Mouse (Mus musculus) forebrain, embryonic 16.5 days (tissue): ENCODE data around the gene Ptpn6. TPM values are rescaled to one million over a fixed set of nuclear protein-coding genes. Genes with fewer than 3 reads are reported as not detected.

ENCODE experiments used
- ATAC-seq: fragments of 200-750 bp; cut with Nextera tagmentation; 2 replicates; pipeline ENCODE4 v1.8.0; 2017; ENCODE audit warnings: mild to moderate bottlenecking, moderate library complexity
- H3K27ac ChIP-seq: fragments of 300-500 bp; sonication (generic); 2 replicates; pipeline ENCODE4 v1.5.1; 2014; ENCODE audit warnings: low read length, control low read depth
- H3K27me3 ChIP-seq: fragments of 300-500 bp; sonication (generic); replicated peaks from 2 replicates; pipeline ENCODE4 v1.6.1; 2014; ENCODE audit warnings: low read length; ENCODE audit not compliant: control insufficient read depth, insufficient read depth
- H3K36me3 ChIP-seq: fragments of 300-500 bp; sonication (generic); 2 replicates; pipeline ENCODE4 v1.6.1; 2014; ENCODE audit not compliant: control insufficient read depth, insufficient read depth
- H3K4me1 ChIP-seq: fragments of 300-500 bp; sonication (generic); replicated peaks from 2 replicates; pipeline ENCODE4 v1.6.1; 2014; ENCODE audit warnings: low read length; ENCODE audit not compliant: control insufficient read depth, insufficient read depth
- H3K4me2 ChIP-seq: fragments of 300-500 bp; sonication (generic); 2 replicates; pipeline ENCODE4 v1.6.1; 2014; ENCODE audit warnings: mild to moderate bottlenecking, low read length, control low read depth
- H3K4me3 ChIP-seq: fragments of 300-500 bp; sonication (generic); replicated peaks from 2 replicates; pipeline ENCODE4 v1.5.1; 2014; ENCODE audit warnings: mild to moderate bottlenecking, low read length, control low read depth
- H3K9ac ChIP-seq: fragments of 300-500 bp; sonication (generic); replicated peaks from 2 replicates; pipeline ENCODE4 v1.6.1; 2014; ENCODE audit warnings: low read depth, low read length, control low read depth
- H3K9me3 ChIP-seq: fragments of 300-500 bp; sonication (generic); 2 replicates; pipeline ENCODE4 v1.6.1; 2016; ENCODE audit warnings: low read length; ENCODE audit not compliant: control insufficient read depth
- WGBS: fragments of 180-500 bp; shearing (Covaris S2); extraction: QIAGEN DNeasy Blood & Tissue Kit; methylation state at CpG from one replicate; pipeline ENCODE4 v1.1.7; 2014; 5-methylcytosine and 5-hydroxymethylcytosine counted together
- polyA plus RNA-seq: library from polyadenylated mRNA; unstranded; fragments of >200 nt; fragmentation: Nextera tagmentation; extraction: Ambion mirVana; gene quantifications from 2 replicates; pipeline ENCODE4 v1.2.1, GENCODE M21; 2015

Gene Ptpn6
- polyA plus RNA-seq, 1 experiment from 2014 or later, result 3.3 TPM

DNA sequence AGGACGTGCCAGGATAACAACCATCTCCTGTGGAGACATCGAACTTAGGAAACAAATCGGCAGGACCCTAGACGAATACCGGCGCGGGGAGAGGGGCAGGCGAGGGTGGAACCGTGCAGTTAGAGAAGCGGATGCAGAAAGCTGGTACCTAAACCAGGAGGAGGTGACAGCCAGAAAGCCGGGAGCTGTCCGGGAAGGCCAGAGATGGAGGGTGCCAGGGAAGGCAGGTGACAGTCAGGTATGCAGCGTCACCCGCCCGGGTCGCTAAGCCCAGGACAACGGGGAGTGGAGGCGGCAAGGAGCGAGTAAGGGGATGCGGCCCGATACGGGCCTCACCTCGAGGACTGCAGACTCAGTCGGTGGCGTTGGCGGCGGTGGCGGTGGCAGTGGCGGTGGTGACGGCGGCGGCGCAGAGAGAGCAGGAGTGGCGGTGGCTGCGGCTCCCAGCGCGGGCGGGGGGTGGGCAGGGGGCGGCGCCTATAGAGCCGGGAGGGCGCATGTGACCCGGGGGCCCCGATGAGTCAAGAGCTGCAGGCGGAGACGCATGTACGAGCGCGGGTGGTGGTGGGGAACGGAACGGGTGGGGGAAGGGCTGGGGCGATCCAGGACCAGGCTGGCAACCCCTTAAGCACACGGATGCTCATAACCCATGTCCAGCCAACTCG lies 30.7 kb upstream of the Ptpn6 start, which contains the start of gene Eno2:
Gene Eno2 (minus strand): TSS at position 573 of the 665 bp plus-strand sequence.
- no peaks in the 10 kb centered on the region for H3K27me3 ChIP-seq
- no peaks in the 10 kb centered on the region for H3K36me3 ChIP-seq
- peak within 1 kb of the TSS; percentile 37; the same call in 1 of the 2 replicates for H3K27ac ChIP-seq
- H3K9me3 ChIP-seq, result no peaks in the 10 kb centered on the region
- ATAC-seq, result peak; percentile 89
- WGBS, result under 1% methylated on average over 42 of the region's 54 CpGs
- peak within 1 kb of the TSS; percentile 86 for H3K4me2 ChIP-seq
- H3K4me3 ChIP-seq, result peak within 1 kb of the TSS; percentile 62
- peaks cover 14% of the 10 kb centered on the region for H3K4me1 ChIP-seq
- peak within 1 kb of the TSS; percentile 77 for H3K9ac ChIP-seq

DNA sequence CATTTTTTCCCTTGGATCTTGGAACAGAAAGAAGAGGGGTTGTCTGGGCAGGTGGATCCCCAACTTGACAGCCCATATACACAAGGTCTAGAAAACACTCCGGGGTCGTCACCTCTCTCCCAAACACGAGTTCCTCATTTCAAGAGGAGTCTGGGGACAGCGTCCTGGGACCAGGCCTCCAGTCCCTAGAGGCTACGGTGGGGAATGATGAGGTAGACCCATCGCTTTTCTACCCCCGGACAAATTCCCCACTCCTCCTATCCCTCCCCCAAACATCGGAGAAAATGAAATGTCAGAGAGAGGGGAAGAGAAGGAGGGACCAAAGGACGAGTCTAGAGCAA lies 30.2 kb upstream of the Ptpn6 start:
- H3K9ac ChIP-seq, result peak overlapping the region; percentile 77
- H3K36me3 ChIP-seq, result no peaks in the 10 kb centered on the region
- no peaks in the 10 kb centered on the region for H3K9me3 ChIP-seq
- no peaks in the 10 kb centered on the region for H3K27me3 ChIP-seq
- peaks cover 14% of the 10 kb centered on the region for H3K4me1 ChIP-seq
- no peak for ATAC-seq
- WGBS, result 9% methylated on average over 9 of the region's 9 CpGs
- H3K4me3 ChIP-seq, result peak overlapping the region; percentile 62
- no peak overlapping the region for H3K27ac ChIP-seq
- H3K4me2 ChIP-seq, result peak overlapping the region; percentile 86

DNA sequence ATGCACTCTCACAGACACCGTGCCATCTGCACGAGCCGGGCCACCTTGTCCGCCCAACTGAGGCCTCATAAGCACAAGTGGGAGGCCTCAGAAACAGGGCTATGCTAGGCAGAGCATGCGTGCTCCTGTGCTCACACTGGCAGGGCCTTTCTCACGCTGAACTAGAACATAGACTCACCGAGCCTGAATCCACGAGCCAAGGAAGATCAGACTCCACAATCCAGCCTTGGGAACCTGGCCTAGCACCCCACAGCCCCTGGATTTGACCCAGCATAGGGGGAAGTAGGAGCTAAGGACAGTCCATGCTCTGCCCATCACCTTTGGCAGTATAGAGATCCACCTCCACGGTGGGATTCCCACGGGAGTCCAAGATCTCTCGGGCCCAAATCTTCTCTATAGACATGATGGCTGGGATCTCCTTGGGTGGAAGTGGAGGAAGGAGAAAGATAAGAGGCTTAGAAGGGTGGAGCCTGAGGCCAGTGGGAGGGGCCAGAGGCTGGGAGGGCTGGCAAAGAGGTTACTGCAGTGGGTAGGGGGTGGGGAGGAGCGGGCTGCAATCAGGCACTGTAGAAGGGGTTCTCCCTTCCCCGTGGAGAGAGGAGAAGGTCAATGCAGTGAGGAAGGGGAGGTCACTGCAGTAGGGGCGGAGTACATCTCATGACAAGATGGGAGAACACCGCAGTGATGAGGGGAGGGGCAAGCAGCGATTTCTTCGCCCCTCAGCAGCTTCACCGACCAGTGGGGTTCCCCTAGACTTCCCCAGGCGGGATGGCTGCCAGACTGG lies 29.6 kb upstream of the Ptpn6 start:
- no peaks in the 10 kb centered on the region for H3K9me3 ChIP-seq
- H3K4me3 ChIP-seq, result peak overlapping the region; percentile 62
- peak overlapping the region; percentile 86 for H3K4me2 ChIP-seq
- ATAC-seq, result no peak
- H3K36me3 ChIP-seq, result no peaks in the 10 kb centered on the region
- no peaks in the 10 kb centered on the region for H3K27me3 ChIP-seq
- no peak overlapping the region for H3K27ac ChIP-seq
- peaks cover 14% of the 10 kb centered on the region for H3K4me1 ChIP-seq
- no peak overlapping the region for H3K9ac ChIP-seq
- 25% methylated on average over 19 of the region's 19 CpGs for WGBS

DNA sequence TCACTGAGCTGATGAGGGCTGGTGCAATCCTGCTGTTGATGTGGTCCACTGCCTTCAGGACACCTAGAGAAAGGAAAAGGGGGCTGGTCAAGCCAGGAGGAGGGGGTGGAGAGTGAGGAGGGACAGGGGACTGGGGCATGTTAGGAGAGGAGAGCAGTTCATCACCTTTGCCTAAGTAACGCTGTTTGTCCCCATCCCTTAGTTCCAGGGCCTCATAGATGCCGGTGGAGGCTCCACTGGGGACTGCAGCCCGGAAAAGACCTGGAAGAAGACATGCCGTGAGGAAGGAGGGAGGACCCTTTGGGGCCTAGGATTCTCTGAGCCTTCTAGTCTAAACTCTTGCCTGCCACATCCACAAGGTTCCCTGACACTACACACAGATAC lies 29.0 kb upstream of the Ptpn6 start:
- WGBS, result 37% methylated on average over 4 of the region's 4 CpGs
- ATAC-seq, result no peak
- no peak overlapping the region for H3K4me3 ChIP-seq
- H3K27ac ChIP-seq, result no peak overlapping the region
- H3K27me3 ChIP-seq, result no peaks in the 10 kb centered on the region
- H3K36me3 ChIP-seq, result no peaks in the 10 kb centered on the region
- no peak overlapping the region for H3K9ac ChIP-seq
- H3K4me1 ChIP-seq, result peaks cover 14% of the 10 kb centered on the region
- no peak overlapping the region for H3K4me2 ChIP-seq
- H3K9me3 ChIP-seq, result no peaks in the 10 kb centered on the region

DNA sequence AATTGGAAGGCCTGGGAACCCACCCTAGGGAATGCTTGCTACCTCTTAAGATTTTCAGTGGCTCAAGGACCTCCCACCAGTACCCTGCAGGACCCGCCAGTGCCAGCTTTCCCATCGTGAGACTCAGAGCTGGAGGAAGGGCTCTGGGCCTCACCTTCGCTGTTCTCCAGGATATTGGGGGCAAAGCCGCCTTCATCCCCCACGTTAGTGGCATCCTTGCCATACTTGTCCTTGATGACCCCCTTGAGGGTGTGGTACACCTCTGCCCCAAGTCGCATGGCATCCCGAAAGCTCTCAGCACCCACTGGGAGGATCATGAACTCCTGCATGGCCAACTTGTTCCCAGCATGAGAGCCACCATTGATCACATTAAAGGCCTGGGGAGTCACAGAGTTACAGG lies 27.4 kb upstream of the Ptpn6 start:
- no peak overlapping the region for H3K4me3 ChIP-seq
- H3K9me3 ChIP-seq, result no peaks in the 10 kb centered on the region
- 85% methylated on average over 7 of the region's 7 CpGs for WGBS
- no peaks in the 10 kb centered on the region for H3K27me3 ChIP-seq
- no peak overlapping the region for H3K27ac ChIP-seq
- ATAC-seq, result no peak
- no peaks in the 10 kb centered on the region for H3K36me3 ChIP-seq
- no peak overlapping the region for H3K4me2 ChIP-seq
- no peak overlapping the region for H3K9ac ChIP-seq
- H3K4me1 ChIP-seq, result peaks cover 14% of the 10 kb centered on the region

DNA sequence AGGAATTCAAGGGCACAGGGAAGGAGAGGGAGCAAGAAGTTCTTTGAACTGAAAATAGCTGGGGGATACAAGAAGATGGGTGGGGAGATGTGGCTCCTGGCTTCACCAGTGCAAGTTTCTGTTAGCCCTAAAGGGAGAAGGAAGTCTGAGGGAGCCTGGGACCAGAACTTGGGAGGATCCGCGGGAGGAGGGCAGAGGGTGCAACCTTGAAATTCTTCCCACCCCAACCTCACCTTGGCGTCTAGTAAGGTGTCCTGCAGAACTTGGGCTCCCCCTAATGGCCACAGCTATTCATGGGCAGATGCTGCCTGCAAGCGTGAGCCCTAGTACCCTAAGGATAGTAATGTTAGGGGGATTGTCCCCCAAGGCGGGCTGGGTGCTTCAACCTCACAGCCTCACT lies 20.7 kb upstream of the Ptpn6 start:
- H3K9ac ChIP-seq, result no peak overlapping the region
- ATAC-seq, result no peak

DNA sequence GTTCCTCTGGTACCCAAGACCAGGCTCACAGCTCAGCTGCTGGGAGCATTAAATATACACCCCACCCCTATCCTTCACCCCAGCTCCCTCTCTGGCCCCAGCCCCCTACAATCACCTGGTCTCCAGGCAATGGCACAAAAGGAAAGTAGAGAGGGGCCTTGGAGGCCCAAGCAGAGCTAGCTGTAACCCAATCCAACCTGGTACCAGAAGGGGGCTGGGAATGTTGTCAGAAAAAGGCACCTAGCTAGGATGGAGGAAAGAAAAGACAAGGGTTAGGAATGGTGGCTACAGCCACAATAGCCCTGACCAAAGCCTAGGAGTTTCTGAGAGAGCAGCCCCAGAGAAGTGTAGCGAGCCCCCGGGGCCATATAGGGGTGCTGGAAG lies 20.3 kb upstream of the Ptpn6 start:
- Histone ChIP-seq H3K36me3 (no peaks in the 10 kb centered on the region), H3K4me2 (no peak overlapping the region), H3K9me3 (no peaks in the 10 kb centered on the region), H3K4me1 (peaks cover 37% of the 10 kb centered on the region), H3K9ac (no peak overlapping the region), H3K27me3 (no peaks in the 10 kb centered on the region), H3K4me3 (no peak overlapping the region), H3K27ac (peak overlapping the region; percentile 95)
- ATAC-seq, result no peak
- WGBS, result 48% methylated on average over 2 of the region's 2 CpGs

More for the DNA sequence above, 20.7 kb upstream of the Ptpn6 start:
- no peak overlapping the region for H3K4me3 ChIP-seq
- peaks cover 34% of the 10 kb centered on the region for H3K4me1 ChIP-seq
- H3K36me3 ChIP-seq, result no peaks in the 10 kb centered on the region
- H3K27me3 ChIP-seq, result no peaks in the 10 kb centered on the region
- H3K27ac ChIP-seq, result peak overlapping the region; percentile 95
- H3K4me2 ChIP-seq, result no peak overlapping the region
- 2% methylated on average over 5 of the region's 5 CpGs for WGBS
- H3K9me3 ChIP-seq, result no peaks in the 10 kb centered on the region

DNA sequence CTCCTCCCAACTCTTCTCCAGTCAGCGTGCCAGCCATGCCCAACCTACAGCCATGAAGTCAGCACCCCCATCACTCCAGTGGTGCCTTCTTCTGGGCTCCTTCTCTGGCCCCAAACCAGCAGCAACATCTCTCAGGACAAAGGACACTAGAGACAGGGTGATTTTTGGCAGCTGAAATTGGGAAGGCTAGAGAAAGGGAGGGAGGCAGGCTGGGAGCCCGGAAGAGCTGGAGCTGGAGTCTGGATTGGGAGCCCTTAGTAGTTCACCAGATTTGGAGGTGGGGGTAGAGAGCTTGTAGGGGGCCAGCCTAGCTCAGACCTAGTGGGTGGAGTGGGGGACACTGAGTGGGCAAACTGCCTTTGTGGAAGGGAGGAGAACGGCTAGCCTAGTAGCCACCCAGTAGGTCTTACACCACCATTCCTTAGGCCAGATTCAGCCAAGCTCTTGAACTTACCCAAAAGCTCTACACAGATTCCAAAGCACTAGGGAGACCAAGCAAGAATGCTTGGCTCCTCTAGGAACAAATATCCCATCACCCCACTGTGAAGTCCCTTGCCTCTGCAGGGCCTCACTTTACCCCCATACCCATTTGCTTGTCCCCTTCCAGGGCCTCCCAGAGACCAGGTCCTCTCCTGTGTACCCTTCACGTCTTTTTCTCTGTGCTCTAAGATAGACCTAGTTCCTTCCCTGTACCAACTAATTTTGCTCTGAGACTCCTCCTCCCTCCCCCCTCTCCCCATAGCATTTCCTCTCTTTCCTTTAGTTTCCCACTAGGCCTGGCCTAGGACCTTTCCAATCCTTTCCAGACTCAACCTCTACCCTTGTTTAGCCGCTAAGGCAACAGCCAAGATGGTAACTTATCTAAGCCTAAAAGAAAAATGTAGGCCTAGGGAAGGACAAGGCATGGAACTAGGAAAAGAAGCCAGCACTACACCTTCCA lies 19.7 kb upstream of the Ptpn6 start:
- peak overlapping the region; percentile 64 for H3K4me3 ChIP-seq
- no peaks in the 10 kb centered on the region for H3K36me3 ChIP-seq
- peak overlapping the region; percentile 95 for H3K27ac ChIP-seq
- H3K4me1 ChIP-seq, result peaks cover 43% of the 10 kb centered on the region
- H3K4me2 ChIP-seq, result peak overlapping the region; percentile 54
- no peaks in the 10 kb centered on the region for H3K27me3 ChIP-seq
- ATAC-seq, result peak; percentile 27
- peak overlapping the region; percentile 82 for H3K9ac ChIP-seq
- no peaks in the 10 kb centered on the region for H3K9me3 ChIP-seq
- WGBS, result 20% methylated on average over 5 of the region's 5 CpGs

DNA sequence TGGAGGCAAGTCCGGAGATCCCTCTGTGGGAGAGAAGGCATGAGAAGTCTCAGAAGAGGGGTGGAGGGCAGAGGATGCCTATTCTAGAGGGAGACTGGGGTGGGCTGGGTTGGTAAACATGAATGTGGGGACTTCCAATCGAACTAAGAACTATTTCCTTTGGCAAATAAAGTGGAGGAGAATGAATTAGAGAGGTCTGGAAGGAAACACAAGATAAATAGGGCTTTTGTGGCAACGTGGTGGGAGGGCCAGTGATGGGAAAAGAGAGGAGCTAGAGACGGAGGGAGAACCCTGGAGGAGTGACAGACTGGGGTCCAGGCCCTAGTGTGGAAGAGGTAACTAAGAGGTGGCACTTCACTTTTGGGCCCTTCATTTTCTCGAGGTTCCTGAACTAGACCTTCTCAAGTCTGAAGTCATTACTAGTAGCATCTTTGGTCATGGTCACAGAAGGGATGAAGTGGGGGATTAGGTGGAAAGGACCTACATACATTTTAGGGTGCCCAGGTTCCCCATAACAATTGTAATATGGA lies 18.9 kb upstream of the Ptpn6 start:
- Histone ChIP-seq H3K9ac (peak overlapping the region; percentile 82), H3K27me3 (no peaks in the 10 kb centered on the region), H3K4me1 (peaks cover 43% of the 10 kb centered on the region), H3K4me3 (peak overlapping the region; percentile 64), H3K9me3 (no peaks in the 10 kb centered on the region), H3K27ac (peak overlapping the region; percentile 95), H3K4me2 (peak overlapping the region; percentile 54), H3K36me3 (no peaks in the 10 kb centered on the region)
- no peak for ATAC-seq
- 5% methylated on average over 5 of the region's 5 CpGs for WGBS
